Mouse (Mus musculus) gastrocnemius, adult 2 months (tissue): ENCODE results near the gene Slc5a4b. TPM values are rescaled to one million over a fixed set of nuclear protein-coding genes. Genes with fewer than 3 reads are reported as not detected.

ENCODE experiments used
- DNase-seq: peaks from one replicate; pipeline ENCODE4 v3.0.0; 2022
- H3K27ac ChIP-seq: fragments of 200-600 bp; 2 replicates; pipeline ENCODE4 v1.8.1; 2022; ENCODE audit warnings: mild to moderate bottlenecking
- H3K4me3 ChIP-seq: fragments of 200-600 bp; 2 replicates; pipeline ENCODE4 v1.8.1; 2022; ENCODE audit warnings: mild to moderate bottlenecking, moderate library complexity
- CTCF ChIP-seq: fragments of 200-600 bp; IDR thresholded peaks from 2 replicates; pipeline ENCODE4 v1.8.1; 2022; ENCODE audit warnings: antibody characterized with exemption, mild to moderate bottlenecking, moderate library complexity
- intact Hi-C: fragments of 180-260 bp; cut with DNase I; formaldehyde crosslinking; loops from one replicate; pipeline ENCODE4 v1.15.1; 2025
- microRNA-seq: library from miRNA; unstranded; fragments of <30 nt; microRNA quantifications from one replicate; pipeline ENCODE4 v1.2.0, GENCODE M21; 2021
- total RNA-seq, 2 experiments: library from RNA; stranded (reverse); gene quantifications; 2 replicates each; pipeline ENCODE4 v1.2.3; 2021

The Slc5a4b gene
- total RNA-seq, 2 experiments from 2014 or later: not detected

GRCm38 (mm10) chr10:76031511-76032401, 79.0 kb downstream of the Slc5a4b start:
- H3K4me3 ChIP-seq: peak overlapping the region; percentile 91
- no peak for DNase-seq
- H3K27ac ChIP-seq: peak overlapping the region; percentile 92
- TF ChIP-seq CTCF: no peak
- intact Hi-C loops: no loop called here

DNA sequence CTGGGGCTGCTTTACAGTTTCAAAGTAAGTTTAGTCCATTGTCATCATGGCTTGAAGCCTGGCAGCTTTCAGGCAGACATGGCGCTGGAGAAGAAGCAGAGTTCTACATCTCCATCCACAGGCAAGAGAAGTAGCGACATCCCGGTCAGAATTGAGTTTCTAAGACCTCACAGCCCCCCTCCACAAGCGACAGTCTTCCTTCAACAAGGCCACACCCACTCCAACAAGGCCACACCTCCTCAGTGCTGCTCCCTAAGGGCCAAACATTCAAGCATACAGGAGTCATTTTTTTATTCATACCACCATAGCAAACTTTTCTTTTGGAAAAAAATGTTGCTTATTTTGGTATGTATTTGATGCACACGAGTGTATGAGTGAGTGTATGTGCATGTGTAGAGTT, 80.3 kb downstream of the Slc5a4b start:
- no peak for DNase-seq
- intact Hi-C loops: no loop called here
- Histone ChIP-seq H3K27ac (no peak overlapping the region), H3K4me3 (no peak overlapping the region)
- no peak for TF ChIP-seq CTCF

- intact Hi-C loops: loop anchor here (10.0 kb wide), 1 partner anchor 1546 kb away; no protein-coding TSS in a partner anchor
Measured at GRCm38 (mm10) chr10:76029276-76029675, 81.5 kb downstream of the Slc5a4b start.

GRCm38 (mm10) chr10:76028396-76028795, 82.4 kb downstream of the Slc5a4b start:
- no peak overlapping the region for H3K27ac ChIP-seq
- intact Hi-C loops: loop anchor here (10.0 kb wide), 1 partner anchor 1546 kb away; no protein-coding TSS in a partner anchor
- no peak for TF ChIP-seq CTCF
- DNase-seq: no peak
- no peak overlapping the region for H3K4me3 ChIP-seq

More at GRCm38 (mm10) chr10:76029276-76029675, 81.5 kb downstream of the Slc5a4b start:
- no peak for TF ChIP-seq CTCF
- no peak overlapping the region for H3K27ac ChIP-seq
- no peak for DNase-seq
- H3K4me3 ChIP-seq: no peak overlapping the region

DNA sequence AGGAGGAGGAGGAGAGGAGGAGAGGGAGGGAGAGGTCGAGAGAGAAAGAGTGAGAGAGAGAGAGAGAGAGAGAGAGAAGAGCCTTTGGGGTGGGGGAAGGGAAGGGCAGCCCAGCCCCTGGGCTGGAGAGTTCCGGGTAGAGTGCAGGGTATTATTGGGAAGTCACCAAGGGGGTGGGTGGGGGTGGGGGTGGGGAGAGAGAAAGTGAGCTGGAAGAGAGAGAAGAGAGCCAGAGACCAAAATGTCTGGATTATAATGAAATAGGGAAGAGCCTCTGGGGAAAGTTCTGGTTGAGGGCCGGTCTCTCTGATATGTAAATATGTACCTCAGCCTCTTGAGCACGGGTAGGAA, 82.8 kb downstream of the Slc5a4b start:
- intact Hi-C loops: loop anchor here (10.0 kb wide), 1 partner anchor 1547 kb away; no protein-coding TSS in a partner anchor
- no peak for DNase-seq
- Histone ChIP-seq H3K4me3 (no peak overlapping the region), H3K27ac (no peak overlapping the region)
- TF ChIP-seq CTCF: no peak

DNA sequence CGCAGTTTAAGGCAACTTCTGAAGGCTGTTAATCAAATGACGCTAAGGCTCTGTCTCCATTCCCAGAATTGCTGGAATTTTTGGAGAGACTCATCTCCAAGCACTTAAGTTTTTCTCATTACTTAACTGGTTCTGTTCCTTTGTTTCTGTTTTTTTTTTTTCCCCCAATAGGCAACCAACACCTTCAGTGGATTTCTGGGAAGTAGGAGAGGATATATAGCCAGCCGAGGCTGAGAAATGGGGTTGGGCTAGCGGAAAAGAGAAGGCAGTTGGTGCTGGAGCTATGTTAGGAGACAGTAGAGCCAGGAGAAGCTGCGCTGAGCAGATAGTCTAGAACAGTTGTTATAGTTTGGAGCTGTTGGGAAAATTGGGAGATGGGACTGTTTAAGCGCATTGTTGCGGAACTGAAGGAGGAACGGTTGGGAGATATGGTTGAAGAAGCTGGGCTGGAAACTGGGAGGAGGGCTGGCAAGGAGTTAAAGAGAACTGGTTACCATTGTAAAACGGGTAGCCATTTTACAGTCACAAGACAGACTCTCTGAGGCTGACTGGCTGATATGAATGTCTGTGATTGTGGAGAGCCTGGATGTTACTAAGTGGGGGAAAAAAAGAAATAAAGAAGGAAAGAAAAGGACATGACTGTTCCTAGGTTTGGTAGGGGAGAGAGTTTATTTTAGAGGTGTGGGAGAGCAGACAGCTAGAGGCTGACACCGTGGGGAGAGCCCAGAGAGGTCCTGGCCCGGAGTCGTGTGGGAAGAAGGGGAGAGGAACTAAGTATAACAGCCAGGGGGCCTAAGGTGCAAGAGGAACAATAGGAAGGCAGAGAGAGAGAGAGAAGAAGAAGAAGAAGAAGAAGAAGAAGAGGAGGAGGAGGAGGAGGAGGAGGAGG, 83.4 kb downstream of the Slc5a4b start:
- Histone ChIP-seq H3K4me3 (no peak overlapping the region), H3K27ac (peak overlapping the region; percentile 64)
- intact Hi-C loops: loop anchor here (10.0 kb wide), 1 partner anchor 1547 kb away; no protein-coding TSS in a partner anchor
- TF ChIP-seq CTCF: no peak
- no peak for DNase-seq

DNA sequence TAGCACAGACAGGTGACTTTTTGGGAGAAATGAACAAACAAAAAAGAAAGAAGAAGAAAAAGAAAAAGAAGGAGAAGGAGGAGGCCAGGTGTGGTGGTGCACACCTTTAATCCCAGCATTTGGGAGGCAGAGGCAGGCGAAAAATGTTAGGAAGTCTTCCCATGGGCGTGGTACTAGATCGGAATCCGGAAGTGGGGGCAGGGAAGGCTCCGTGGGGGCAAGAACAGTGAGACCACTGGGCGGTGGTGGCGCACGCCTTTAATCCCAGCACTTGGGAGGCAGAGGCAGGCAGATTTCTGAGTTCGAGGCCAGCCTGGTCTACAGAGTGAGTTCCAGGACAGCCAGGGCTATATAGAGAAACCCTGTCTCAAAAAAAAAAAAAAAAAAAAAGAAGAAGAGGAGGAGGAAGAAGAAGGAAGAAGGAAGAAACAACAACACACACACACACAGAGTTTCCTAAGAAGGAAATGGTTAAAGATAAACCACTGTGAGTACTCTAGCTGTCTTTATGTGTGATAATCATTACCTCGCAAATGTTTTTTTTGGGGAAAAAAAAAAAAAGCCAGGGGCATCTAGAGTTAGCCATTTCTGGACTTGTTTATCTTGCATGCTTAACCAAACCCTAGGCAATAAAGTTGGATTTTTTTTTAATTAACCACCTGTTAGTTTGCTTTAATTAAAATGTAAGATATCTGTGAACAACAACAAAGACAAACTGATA, 85.1 kb downstream of the Slc5a4b start:
- no peak for TF ChIP-seq CTCF
- intact Hi-C loops: loop anchor here (10.0 kb wide), 1 partner anchor 1549 kb away; no protein-coding TSS in a partner anchor
- Histone ChIP-seq H3K4me3 (no peak overlapping the region), H3K27ac (no peak overlapping the region)
- DNase-seq: no peak

GRCm38 (mm10) chr10:76023921-76024320, 86.8 kb downstream of the Slc5a4b start:
- no peak for TF ChIP-seq CTCF
- intact Hi-C loops: loop anchor here (10.0 kb wide), 1 partner anchor 1551 kb away; no protein-coding TSS in a partner anchor
- H3K27ac ChIP-seq: no peak overlapping the region
- H3K4me3 ChIP-seq: no peak overlapping the region
- no peak for DNase-seq

DNA sequence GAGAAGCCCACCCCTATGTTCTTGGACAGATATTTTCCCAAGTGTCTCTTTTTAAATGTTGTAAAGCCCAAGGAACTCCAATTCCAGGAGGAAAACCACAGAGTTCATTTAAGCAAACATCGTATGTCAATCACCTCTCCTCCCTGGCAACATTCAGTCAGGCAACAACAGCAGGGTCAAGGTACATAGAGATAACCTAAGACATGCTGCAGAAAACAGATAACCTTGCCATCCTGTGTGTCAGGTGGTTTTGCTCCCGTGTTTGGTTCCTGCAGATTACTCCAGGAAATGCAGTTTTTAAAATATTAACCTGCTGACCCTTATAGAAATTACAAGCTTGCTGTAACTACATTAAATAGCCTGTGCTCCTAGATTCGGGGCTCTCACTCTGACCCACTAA, 89.0 kb downstream of the Slc5a4b start:
- DNase-seq: no peak
- TF ChIP-seq CTCF: no peak
- H3K4me3 ChIP-seq: no peak overlapping the region
- intact Hi-C loops: loop anchor here (10.0 kb wide), 1 partner anchor 1553 kb away; no protein-coding TSS in a partner anchor
- no peak overlapping the region for H3K27ac ChIP-seq

- intact Hi-C loops: no loop called here
- DNase-seq: no peak
- Histone ChIP-seq H3K27ac (peak overlapping the region; percentile 16; the same call in 1 of the 2 replicates), H3K4me3 (no peak overlapping the region)
- no peak for TF ChIP-seq CTCF
Measured at GRCm38 (mm10) chr10:76016886-76017285, 93.9 kb downstream of the Slc5a4b start.

- Histone ChIP-seq H3K27ac (no peak overlapping the region), H3K4me3 (no peak overlapping the region)
- DNase-seq: no peak
- no peak for TF ChIP-seq CTCF
- intact Hi-C loops: no loop called here
Measured at GRCm38 (mm10) chr10:76012922-76013321, 97.8 kb downstream of the Slc5a4b start.

DNA sequence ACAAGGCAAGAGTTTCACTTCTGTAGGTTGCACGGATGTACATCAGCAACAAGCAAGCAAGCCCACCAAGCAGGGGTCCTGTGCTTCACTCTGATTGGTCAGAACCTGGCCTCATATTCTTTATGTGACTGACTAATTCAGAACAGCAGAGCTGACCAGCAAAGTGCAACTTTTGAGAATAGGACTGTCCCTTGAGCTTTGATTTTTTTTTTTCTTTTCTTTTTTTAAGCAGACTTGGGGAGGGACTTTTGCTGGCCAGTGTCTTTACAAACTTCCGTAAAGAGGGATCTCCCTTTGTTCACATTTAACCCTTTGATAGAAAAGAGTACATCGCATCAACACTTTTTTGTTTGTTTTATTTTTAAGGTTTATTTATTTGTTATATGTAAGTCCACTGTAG, 100.9 kb downstream of the Slc5a4b start:
- DNase-seq: no peak
- intact Hi-C loops: no loop called here
- Histone ChIP-seq H3K27ac (no peak overlapping the region), H3K4me3 (no peak overlapping the region)
- no peak for TF ChIP-seq CTCF

Small RNA genes within 50 kb of the gene (microRNA-seq; reads per million reads assigned to microRNA genes)
- gene Mir6409: not detected

Other genes with a start within 250 kb of the Slc5a4b start
- gene Derl3, start 217.5 kb downstream of the Slc5a4b start, total RNA-seq: under 1 TPM in 1 of 2 experiments, not detected in 1; 0.45 TPM
- 10 to 100 TPM; 13.0 to 17.7 TPM for gene Smarcb1, start 189.3 kb downstream of the Slc5a4b start, total RNA-seq
- 1,000 to 10,000 TPM; 1,469 to 1,586 TPM for gene Chchd10, start 177.8 kb downstream of the Slc5a4b start, total RNA-seq
- 1 to 10 TPM; 2.5 to 2.8 TPM for gene Mmp11, start 174.5 kb downstream of the Slc5a4b start, total RNA-seq
- not detected for gene Gm867, start 170.3 kb downstream of the Slc5a4b start, total RNA-seq
- gene Vpreb3, start 167.9 kb downstream of the Slc5a4b start, total RNA-seq: not detected
- not detected for gene Gm5134, start 156.4 kb downstream of the Slc5a4b start, total RNA-seq
- gene Zfp280b, start 78.3 kb downstream of the Slc5a4b start, total RNA-seq: 10 to 100 TPM in 1 of 2 experiments, 1 to 10 TPM in 1; 9.5 to 10.3 TPM
- not detected for gene Slc5a4a, start 36.5 kb upstream of the Slc5a4b start, total RNA-seq
- 1 to 10 TPM; 2.4 to 4.0 TPM for gene Prmt2, start 126.9 kb upstream of the Slc5a4b start, total RNA-seq
- gene S100b, start 142.9 kb upstream of the Slc5a4b start, total RNA-seq: 1 to 10 TPM; 1.3 to 1.5 TPM
- gene Dip2a, start 234.3 kb upstream of the Slc5a4b start, total RNA-seq: 1 to 10 TPM; 3.8 to 5.0 TPM